Mouse (Mus musculus) adrenal gland, postnatal 14 days (tissue): ENCODE data around the gene Fer. TPM values are rescaled to one million over a fixed set of nuclear protein-coding genes. Genes with fewer than 3 reads are reported as not detected.

Source experiments
- DNase-seq: peaks from one replicate; pipeline ENCODE4 v3.0.0; 2021; ENCODE audit warnings: mixed read lengths
- total RNA-seq: library from RNA; stranded (reverse); gene quantifications from 2 replicates; pipeline ENCODE4 v1.2.3, GENCODE M21; 2021

Fer gene
- total RNA-seq, 1 experiment from 2014 or later = 20.0 TPM

DNA sequence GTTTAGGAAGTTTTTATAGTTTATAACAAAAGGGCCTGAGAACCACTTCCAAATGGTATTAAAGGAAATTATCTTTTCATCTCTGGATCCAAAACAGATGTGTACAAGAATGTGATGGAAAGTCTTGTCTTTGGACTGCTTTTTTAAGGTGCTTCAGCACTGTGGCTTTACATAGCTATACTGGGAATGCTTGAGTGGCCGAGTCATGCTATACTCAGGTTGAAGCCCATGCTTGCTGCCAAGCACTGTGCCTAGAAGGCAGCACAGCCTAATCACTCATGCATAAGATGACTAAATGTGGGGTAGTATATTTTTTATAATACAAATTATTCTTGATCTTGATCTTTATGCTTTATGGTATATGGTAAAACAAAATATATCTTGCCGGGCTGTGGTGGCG is 225.0 kb downstream of the Fer start:
- DNase-seq = no peak

- DNase-seq = no peak
Measured at GRCm38 (mm10) chr17:64093716-64094115, 230.9 kb downstream of the Fer start.

DNA sequence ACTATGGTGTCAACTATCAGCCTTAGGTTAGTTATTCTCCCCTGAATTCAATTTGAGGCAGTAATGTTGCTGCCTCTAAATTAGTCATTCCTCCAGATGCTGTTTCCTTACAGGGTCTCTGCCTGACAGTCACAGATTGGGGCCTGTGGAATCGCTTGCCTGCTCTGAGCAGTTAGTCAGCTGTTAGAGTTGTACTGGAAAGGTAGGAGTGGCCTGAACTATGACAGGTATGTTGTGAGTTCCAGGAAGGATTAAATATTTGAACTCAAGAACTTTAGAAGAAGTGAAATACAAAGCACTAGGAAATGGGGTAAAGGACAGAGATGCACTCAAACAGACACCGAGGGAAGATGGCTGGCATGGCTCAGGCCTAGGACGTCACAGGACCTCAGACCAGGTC is 233.9 kb downstream of the Fer start:
- DNase-seq = no peak

DNA sequence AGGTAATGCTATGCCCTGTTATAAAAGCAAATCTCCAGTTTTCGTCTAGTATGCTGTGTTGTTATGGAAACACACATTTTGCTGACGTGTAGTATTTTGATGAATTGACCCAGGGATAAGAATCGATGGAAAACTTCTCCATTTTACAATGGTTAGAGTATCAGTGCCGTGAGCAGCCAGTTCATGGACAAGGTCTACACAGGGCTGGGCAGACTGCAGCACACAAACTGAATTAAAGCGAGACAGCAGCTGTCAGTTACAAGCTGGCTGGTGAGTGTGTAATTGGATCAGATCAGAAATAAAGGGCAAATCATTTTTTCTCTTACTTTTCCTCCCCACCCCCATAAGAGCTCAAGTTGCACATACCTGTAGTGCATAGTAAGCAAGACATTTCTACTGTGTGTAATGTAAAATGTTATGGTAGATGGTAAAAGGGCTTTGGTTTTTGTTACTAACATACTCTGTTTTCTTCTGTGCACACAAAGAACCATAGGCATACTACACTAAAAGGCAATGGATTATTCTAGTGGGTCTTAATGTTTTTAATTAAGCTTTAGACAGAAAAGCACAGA is 235.0 kb downstream of the Fer start:
- DNase-seq = no peak

GRCm38 (mm10) chr17:64099395-64100171 is 236.7 kb downstream of the Fer start:
- DNase-seq = no peak

- no peak for DNase-seq
Measured at GRCm38 (mm10) chr17:64100172-64100510, 237.3 kb downstream of the Fer start.

- no peak for DNase-seq
Measured at GRCm38 (mm10) chr17:64108773-64109172, 245.9 kb downstream of the Fer start.

DNA sequence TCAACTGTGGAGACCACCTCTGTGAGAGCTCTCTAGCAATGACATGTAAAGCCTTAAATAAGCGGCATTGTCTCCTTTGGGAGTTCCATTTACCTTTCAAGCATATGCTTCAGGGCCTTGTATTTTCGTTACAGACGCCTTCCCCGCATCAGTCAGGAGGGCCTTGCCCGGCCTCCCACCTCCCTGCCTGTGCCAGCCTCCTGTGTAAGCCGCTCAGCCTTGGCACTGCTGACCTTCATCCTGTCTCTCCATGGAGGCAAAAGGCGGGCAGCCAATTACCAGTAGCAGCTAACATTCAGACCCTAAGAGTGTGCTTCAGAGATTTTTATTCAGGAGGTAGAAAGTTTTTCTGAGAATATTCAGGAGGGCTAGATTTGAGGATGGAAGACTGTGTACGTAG is 247.0 kb downstream of the Fer start:
- peak; percentile 56 for DNase-seq

DNA sequence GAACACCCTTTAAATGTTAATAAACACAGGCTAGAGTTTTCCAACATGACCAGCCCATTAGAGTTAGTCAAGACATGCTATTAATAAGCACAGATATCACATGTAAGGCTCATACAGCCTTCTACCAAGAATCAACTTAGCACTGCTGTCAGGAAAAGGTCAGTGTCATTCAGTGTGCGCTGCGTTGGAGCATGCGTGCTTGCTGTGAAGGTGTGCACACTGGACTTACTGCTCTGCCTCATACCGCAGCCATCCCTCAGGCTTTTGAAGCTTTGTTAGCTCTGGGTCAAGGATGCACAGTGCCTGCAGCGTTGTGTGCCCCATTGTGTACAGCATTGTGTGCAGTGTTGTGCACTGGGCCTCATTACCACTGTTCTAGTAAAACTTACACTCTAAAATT is 250.8 kb downstream of the Fer start:
- peak; percentile 17 for DNase-seq

GRCm38 (mm10) chr17:64116762-64117161 is 253.9 kb downstream of the Fer start:
- no peak for DNase-seq

DNA sequence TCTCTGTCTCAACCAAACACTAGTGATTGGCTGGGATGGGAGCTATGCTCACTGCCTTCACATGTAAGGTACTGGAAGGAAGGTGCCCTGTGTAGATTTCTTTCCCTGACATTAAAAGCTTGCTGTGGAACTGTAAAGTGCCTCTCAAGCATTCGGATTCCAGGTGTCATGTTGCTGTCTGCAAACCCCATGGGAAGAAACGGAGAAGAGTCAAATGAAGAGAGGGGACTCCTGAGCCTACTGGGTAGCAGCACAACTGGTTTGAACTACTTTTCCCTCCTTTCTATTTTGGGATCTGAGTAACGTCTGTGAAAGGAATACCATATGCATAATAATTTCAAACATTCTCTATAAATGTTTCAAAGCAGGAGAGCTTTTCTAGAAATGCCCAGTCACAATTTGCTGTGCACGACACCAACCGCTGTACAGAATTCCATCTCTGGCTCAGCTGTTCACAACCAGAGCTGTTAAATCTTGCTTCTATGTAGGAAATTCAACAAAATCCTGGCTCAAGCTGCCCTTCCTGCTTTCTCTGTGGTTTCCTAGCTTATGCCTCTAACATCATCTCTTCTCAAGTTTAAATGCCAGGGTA is 256.9 kb downstream of the Fer start:
- DNase-seq = no peak

- no peak for DNase-seq
Measured at GRCm38 (mm10) chr17:64122556-64122955, 259.7 kb downstream of the Fer start.

DNA sequence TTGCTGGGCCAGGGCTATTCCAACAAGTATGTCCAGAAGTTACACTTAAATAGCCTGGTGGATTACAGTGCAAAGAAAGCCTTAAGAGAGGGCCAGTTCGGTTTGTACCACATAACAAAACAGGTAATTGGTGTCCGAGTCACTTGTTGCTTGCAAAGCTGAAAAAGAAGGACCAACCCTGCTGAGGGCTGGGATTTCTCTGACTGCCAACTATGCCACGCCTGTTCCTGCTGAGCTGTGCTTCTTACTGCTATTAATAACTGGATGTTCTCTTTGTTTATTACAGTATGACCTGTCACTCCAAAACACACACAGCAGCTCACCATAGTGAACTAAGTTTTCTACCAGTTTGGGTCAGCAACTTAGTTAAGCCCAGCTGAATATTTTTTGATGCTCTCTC is 260.9 kb downstream of the Fer start:
- DNase-seq = no peak

DNA sequence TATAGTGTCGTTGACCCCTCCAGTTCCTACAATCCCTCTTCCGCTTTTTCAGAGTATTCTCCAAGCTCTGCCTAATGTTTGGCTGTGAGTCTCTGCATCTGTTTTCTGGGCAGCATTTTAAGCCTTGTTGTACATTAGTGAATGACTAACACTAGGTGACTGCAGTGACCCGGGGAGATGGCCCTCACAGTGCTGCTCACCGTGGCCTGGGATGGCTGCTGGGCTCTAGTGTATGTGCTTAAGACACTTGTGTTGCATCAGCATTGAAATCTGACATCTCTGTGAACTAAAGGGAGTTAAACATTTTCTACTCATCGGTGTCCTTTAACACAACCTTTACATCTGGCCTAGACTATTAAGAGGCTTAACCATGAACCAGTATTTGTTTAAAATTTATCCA is 264.0 kb downstream of the Fer start:
- no peak for DNase-seq

- no peak for DNase-seq
Measured at GRCm38 (mm10) chr17:64129750-64130149, 266.9 kb downstream of the Fer start.

DNA sequence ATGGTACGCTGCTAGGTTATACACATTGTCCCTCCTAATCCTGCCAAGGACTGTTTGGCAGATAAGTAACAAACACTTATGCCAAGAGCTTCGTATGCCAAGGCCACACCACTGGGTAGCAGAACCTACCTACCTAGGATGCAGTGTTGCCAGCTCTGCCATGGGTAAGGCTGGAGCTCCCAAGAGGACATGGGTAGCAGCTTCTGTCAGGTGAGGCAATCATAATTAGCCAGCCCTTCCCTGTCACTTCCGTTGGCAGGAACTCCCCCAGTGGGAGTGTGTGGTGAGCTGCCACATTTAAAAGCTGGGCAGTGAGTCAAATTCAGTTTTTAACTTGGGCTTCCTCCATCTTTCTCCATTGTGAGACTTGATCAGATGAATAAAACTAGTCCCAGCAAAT is 267.5 kb downstream of the Fer start:
- peak; percentile 48 for DNase-seq

GRCm38 (mm10) chr17:64132183-64132582 is 269.3 kb downstream of the Fer start:
- DNase-seq = no peak

DNA sequence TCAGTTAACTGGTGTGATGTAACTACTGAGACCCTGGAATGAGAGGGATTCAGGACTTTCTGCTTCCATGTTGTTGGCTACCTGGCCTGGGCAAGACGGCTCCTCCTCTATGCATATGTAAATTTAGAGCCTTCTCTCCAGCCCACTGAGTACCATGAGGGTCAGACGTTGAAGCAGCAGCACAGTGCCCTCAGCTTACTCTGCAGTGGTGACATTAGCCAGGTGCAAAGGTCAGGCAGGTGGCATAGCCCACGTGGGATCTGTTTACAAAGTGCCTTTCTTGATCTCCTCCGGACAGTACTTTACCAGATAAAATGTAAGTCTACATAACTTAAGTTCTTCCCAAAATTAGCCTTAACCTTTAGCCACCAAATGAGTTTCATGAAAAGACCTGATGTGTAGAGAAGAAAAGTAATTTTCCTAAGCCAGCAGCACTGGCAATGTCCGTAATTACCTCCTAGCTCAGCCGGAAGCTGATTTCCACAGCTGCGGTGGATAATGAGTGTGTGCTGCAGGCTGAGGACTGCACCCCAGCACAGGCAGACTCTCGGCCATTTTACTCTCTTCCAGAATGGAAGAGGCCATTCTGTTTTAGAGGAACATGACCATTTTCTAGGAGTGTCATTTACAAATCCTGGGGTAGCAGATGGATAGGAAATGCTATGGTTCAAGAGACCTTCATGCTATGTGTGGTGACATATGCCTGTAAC is 273.2 kb downstream of the Fer start:
- DNase-seq = no peak

GRCm38 (mm10) chr17:64138036-64138717 is 275.3 kb downstream of the Fer start:
- no peak for DNase-seq

GRCm38 (mm10) chr17:64139231-64139915 is 276.5 kb downstream of the Fer start:
- no peak for DNase-seq

GRCm38 (mm10) chr17:64140063-64140850 is 277.4 kb downstream of the Fer start:
- no peak for DNase-seq
